Mouse (Mus musculus) lung, adult 2 months (tissue): ENCODE data around the gene Gm37240.

Experiments
- CTCF ChIP-seq: fragments of 200-500 bp; IDR thresholded peaks from 2 replicates; pipeline ENCODE4 v1.5.1; 2011; ENCODE audit warnings: mild to moderate bottlenecking, low read length, control low read depth; ENCODE audit not compliant: insufficient read depth
- POLR2A ChIP-seq: fragments of 200-500 bp; IDR thresholded peaks from 2 replicates; pipeline ENCODE4 v1.6.1; 2011; ENCODE audit warnings: low read depth, mild to moderate bottlenecking, control low read depth, low read length, borderline replicate concordance; ENCODE audit errors: extremely low read depth

DNA sequence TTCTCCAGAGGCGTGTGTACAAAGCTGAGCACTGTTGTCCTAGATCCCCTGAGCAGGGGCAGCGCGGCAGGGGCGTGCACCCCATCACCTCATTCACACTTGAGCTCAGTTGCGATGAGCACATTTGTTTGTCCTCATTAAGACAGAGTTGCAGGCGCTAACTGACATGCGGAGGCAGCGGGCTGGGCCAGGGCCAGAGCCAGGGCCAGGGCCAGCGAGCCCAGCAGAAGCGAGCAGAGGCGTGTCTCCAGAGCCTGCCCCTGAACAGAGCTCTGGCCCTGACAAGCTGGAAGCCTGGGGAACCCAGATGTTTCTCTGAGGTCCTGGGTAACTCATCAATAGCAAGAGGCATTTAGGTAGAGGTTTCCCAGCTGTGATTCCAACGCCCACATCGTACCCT is 1142.6 kb downstream of the Gm37240 start:
- no peak for TF ChIP-seq CTCF
- no peak for TF ChIP-seq POLR2A
